ENCODE assay signal across 15 mouse cellular contexts in genomic region chr13:107718973-107719620, GRCm38 (mm10).
DNase-seq lines count a peak whose midpoint lies in the region; ATAC-seq lines count a peak whose summit lies in the region.
"Had no signal": no experiment of that assay in that cellular context is flagged by ENCODE, and none has a peak within 500 bp of the region (broad histone marks: within the 10 kb centered on the region; RNA-seq: fewer than 3 reads in every experiment).

No protein-coding gene starts in this region.

- peak; percentile 82 for DNase-seq in heart, adult 11 months
- peak; percentile 8 for DNase-seq in embryo, embryonic 9.5 days (ENCODE audit: extremely low spot score)
- no peak for DNase-seq in hindbrain, embryonic 14.5 days (ENCODE audit: low spot score)
- no peak for DNase-seq in layer of hippocampus, adult 8-10 months (ENCODE audit: low spot score in 2 of 2)
- no peak for DNase-seq in spleen, postnatal 14 days (ENCODE audit: low spot score in 2 of 2)
- DNase-seq: adrenal gland, postnatal 25 days; cerebellum, adult 11-12 months; kidney, postnatal 25 days; liver; right cerebral cortex, adult 18-20 months had no signal

- H3K27me3 ChIP-seq in heart, embryonic 11.5 days (ENCODE audit: control insufficient read depth, insufficient read depth, low read length), result no peaks in the 10 kb centered on the region
- H3K27me3 ChIP-seq in hindbrain, embryonic 14.5 days (ENCODE audit: control insufficient read depth, insufficient read depth, low read length), result no peaks in the 10 kb centered on the region
- no peaks in the 10 kb centered on the region for H3K27me3 ChIP-seq in neural tube, embryonic 15.5 days (replicated peaks)
- H3K27me3 ChIP-seq: heart, embryonic 13.5 days; midbrain, embryonic 12.5 days had no signal

- H3K36me3 ChIP-seq in heart, embryonic 11.5 days (ENCODE audit: control insufficient read depth, insufficient read depth, low read length), result no peaks in the 10 kb centered on the region
- H3K36me3 ChIP-seq in hindbrain, embryonic 14.5 days (replicated peaks; ENCODE audit: control insufficient read depth, insufficient read depth), result peaks cover 5% of the 10 kb centered on the region; the same call in 1 of the 2 replicates
- H3K36me3 ChIP-seq in neural tube, embryonic 15.5 days, result no peaks in the 10 kb centered on the region
- H3K36me3 ChIP-seq: G1E; heart, embryonic 13.5 days had no signal

- H3K4me2 ChIP-seq in heart, embryonic 11.5 days, result no peak overlapping the region
- H3K4me2 ChIP-seq in hindbrain, embryonic 14.5 days (replicated peaks), result no peak overlapping the region
- no peak overlapping the region for H3K4me2 ChIP-seq in neural tube, embryonic 15.5 days
- H3K4me2 ChIP-seq: heart, embryonic 13.5 days; midbrain, embryonic 12.5 days had no signal

- H3K4me1 ChIP-seq in heart, embryonic 11.5 days (ENCODE audit: control insufficient read depth, insufficient read depth, low read length), result no peaks in the 10 kb centered on the region
- peaks cover 8% of the 10 kb centered on the region for H3K4me1 ChIP-seq in hindbrain, embryonic 14.5 days (replicated peaks; ENCODE audit: control insufficient read depth, insufficient read depth, low read length)
- H3K4me1 ChIP-seq in neural tube, embryonic 15.5 days, result peaks cover 5% of the 10 kb centered on the region; the same call in 1 of the 2 replicates
- H3K4me1 ChIP-seq: heart, embryonic 13.5 days had no signal

- WGBS in heart, embryonic 11.5 days (ENCODE audit: insufficient replicate concordance), result 50% methylated on average over 14 of the region's 14 CpGs
- 33% methylated on average over 14 of the region's 14 CpGs for WGBS in hindbrain, embryonic 14.5 days
- 44% methylated on average over 14 of the region's 14 CpGs for WGBS in neural tube, embryonic 15.5 days

- no peaks in the 10 kb centered on the region for H3K9me3 ChIP-seq in heart, embryonic 11.5 days (replicated peaks; ENCODE audit: control insufficient read depth, low read length)
- no peaks in the 10 kb centered on the region for H3K9me3 ChIP-seq in hindbrain, embryonic 14.5 days (ENCODE audit: control insufficient read depth, low read length)
- H3K9me3 ChIP-seq in neural tube, embryonic 15.5 days (replicated peaks), result no peaks in the 10 kb centered on the region
- H3K9me3 ChIP-seq: heart, embryonic 13.5 days; midbrain, embryonic 12.5 days had no signal

- H3K4me3 ChIP-seq in heart, embryonic 11.5 days (ENCODE audit: low read depth, low read length), result no peak overlapping the region
- H3K4me3 ChIP-seq in hindbrain, embryonic 14.5 days (replicated peaks; ENCODE audit: low read length), result no peak overlapping the region
- H3K4me3 ChIP-seq in neural tube, embryonic 15.5 days (replicated peaks), result no peak overlapping the region
- H3K4me3 ChIP-seq: heart, embryonic 13.5 days; midbrain, embryonic 12.5 days had no signal

- ATAC-seq in heart, embryonic 11.5 days (replicated peaks; ENCODE audit: insufficient number of reproducible peaks, low FRiP score, low TSS enrichment), result no peak
- ATAC-seq in hindbrain, embryonic 14.5 days (ENCODE audit: low FRiP score), result no peak; the same call in 1 of the 2 replicates
- ATAC-seq in neural tube, embryonic 15.5 days (ENCODE audit: low FRiP score), result 0 out of 2 replicates have a peak, but pooled peaks have one; percentile 30

- H3K27ac ChIP-seq in heart, embryonic 11.5 days (ENCODE audit: low read depth, low read length), result no peak overlapping the region
- peak overlapping the region; percentile 47; the same call in 1 of the 2 replicates for H3K27ac ChIP-seq in hindbrain, embryonic 14.5 days
- no peak overlapping the region for H3K27ac ChIP-seq in neural tube, embryonic 15.5 days (replicated peaks)
- H3K27ac ChIP-seq: heart, embryonic 13.5 days; midbrain, embryonic 12.5 days had no signal

- no peak overlapping the region for H3K9ac ChIP-seq in heart, embryonic 11.5 days (ENCODE audit: low read depth, low read length)
- H3K9ac ChIP-seq in hindbrain, embryonic 14.5 days, result no peak overlapping the region
- no peak overlapping the region for H3K9ac ChIP-seq in neural tube, embryonic 15.5 days (replicated peaks)
- H3K9ac ChIP-seq: heart, embryonic 13.5 days; midbrain, embryonic 12.5 days had no signal

Comparison
In these comparisons a context has a peak if more than half of its experiments do, and no peak if none do; other contexts are left out.
1. DNase-seq: peak in heart, adult 11 months (single experiment) and embryo, embryonic 9.5 days (single experiment); none in hindbrain, embryonic 14.5 days (single experiment), layer of hippocampus, adult 8-10 months (0 of 2) and spleen, postnatal 14 days (0 of 2).